Mouse (Mus musculus) kidney, adult 2 months (tissue): Measurements from ENCODE around the gene Gm13278. TPM values are rescaled to one million over a fixed set of nuclear protein-coding genes. Genes with fewer than 3 reads are reported as not detected.
"Not testable (repeated sequence)": the region's sequence is repeated elsewhere in the genome, so short reads cannot be mapped to it uniquely, and the experiment has no call there.

ENCODE experiments used
- DNase-seq: peaks from one replicate; pipeline ENCODE4 v3.0.0; 2021
- H3K27ac ChIP-seq: fragments of 200-500 bp; 2 replicates; pipeline ENCODE4 v1.5.1; 2012; ENCODE audit warnings: low read depth, low read length, control low read depth, inconsistent platforms; ENCODE audit not compliant: insufficient read depth
- H3K27me3 ChIP-seq: fragments of 200-500 bp; replicated peaks from 2 replicates; pipeline ENCODE4 v1.6.1; 2012; ENCODE audit warnings: mild to moderate bottlenecking, moderate library complexity, low read length, inconsistent platforms; ENCODE audit not compliant: control insufficient read depth, insufficient read depth
- H3K36me3 ChIP-seq: fragments of 200-500 bp; 2 replicates; pipeline ENCODE4 v1.6.1; 2012; ENCODE audit warnings: mild to moderate bottlenecking, moderate library complexity, low read length, inconsistent platforms; ENCODE audit not compliant: control insufficient read depth, insufficient read depth
- H3K4me1 ChIP-seq: fragments of 200-500 bp; 2 replicates; pipeline ENCODE4 v1.6.1; 2011; ENCODE audit warnings: low read length; ENCODE audit not compliant: control insufficient read depth, insufficient read depth
- H3K4me3 ChIP-seq: fragments of 200-500 bp; 2 replicates; pipeline ENCODE4 v1.5.1; 2011; ENCODE audit warnings: mild to moderate bottlenecking, low read depth, low read length, control low read depth; ENCODE audit not compliant: insufficient read depth
- CTCF ChIP-seq: fragments of 200-500 bp; conservative IDR thresholded peaks from 2 replicates; pipeline ENCODE4 v1.5.1; 2011; ENCODE audit warnings: low read depth, mild to moderate bottlenecking, control low read depth, low read length, moderate library complexity, mixed read lengths; ENCODE audit not compliant: insufficient read depth, insufficient read length
- POLR2A ChIP-seq: fragments of 200-500 bp; IDR thresholded peaks from one replicate; pipeline ENCODE4 v1.6.1; 2011; ENCODE audit warnings: low read depth, low read length, control low read depth
- WGBS: fragments of 180-500 bp; shearing (Covaris S2); methylation state at CpG from one replicate; pipeline ENCODE4 v1.1.7; 2018; 5-methylcytosine and 5-hydroxymethylcytosine counted together
- polyA plus RNA-seq: library from polyadenylated mRNA; depleted of rRNA; stranded (reverse); fragments of >200 nt; gene quantifications from 2 replicates; pipeline ENCODE4 v1.2.3, GENCODE M21; 2012; rRNA removed

The Gm13278 gene
- polyA plus RNA-seq, 1 experiment = not detected

- WGBS = 76% methylated on average over 1 of the region's 1 CpGs
- no peak for TF ChIP-seq CTCF
- TF ChIP-seq POLR2A = no peak
- no peaks in the 10 kb centered on the region for H3K27me3 ChIP-seq
- no peak within 1 kb of the TSS for H3K4me3 ChIP-seq
- DNase-seq = no peak
- no peaks in the 10 kb centered on the region for H3K36me3 ChIP-seq
- H3K4me1 ChIP-seq = no peaks in the 10 kb centered on the region
- no peak within 1 kb of the TSS for H3K27ac ChIP-seq
Observed at GRCm38 (mm10) chr4:88819659-88820058, 28.3 kb downstream of the Gm13278 start, which contains the start of gene Ifna11. Ifna11 (plus strand) TSS chr4:88819959.

DNA sequence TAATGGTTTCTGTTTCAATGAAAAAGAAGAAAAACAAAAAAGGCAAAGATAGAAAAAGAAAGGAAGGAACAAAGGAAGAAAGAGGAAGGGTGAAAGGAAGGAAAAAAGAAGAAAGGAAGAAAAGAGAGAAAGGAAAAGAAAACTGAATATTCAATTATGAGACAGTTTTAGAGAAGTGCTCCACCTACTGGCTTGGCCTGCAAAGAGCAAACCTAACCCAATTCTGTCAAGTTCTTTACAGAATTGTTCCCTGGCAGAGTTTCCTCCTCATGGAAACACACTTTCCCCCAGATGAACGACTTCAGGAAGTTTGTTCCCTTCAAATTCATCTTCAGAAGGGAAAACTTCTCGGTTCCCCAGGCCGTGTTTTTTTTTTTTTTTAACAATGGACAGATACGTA is 31.6 kb downstream of the Gm13278 start:
- Histone ChIP-seq H3K4me3 (no peak overlapping the region), H3K4me1 (no peaks in the 10 kb centered on the region), H3K36me3 (no peaks in the 10 kb centered on the region), H3K27ac (no peak overlapping the region), H3K27me3 (no peaks in the 10 kb centered on the region)
- DNase-seq = peak; percentile 9
- TF ChIP-seq CTCF (no peak), POLR2A (no peak)
- 26% methylated on average over 4 of the region's 4 CpGs for WGBS

GRCm38 (mm10) chr4:88827116-88827515 is 35.8 kb downstream of the Gm13278 start, which contains the start of gene Ifna6:
Ifna6 (plus strand) TSS chr4:88827416.
- not testable (repeated sequence) for DNase-seq, H3K27me3 ChIP-seq, H3K4me1 ChIP-seq, H3K27ac ChIP-seq, H3K36me3 ChIP-seq, H3K4me3 ChIP-seq

GRCm38 (mm10) chr4:88830523-88830922 is 39.2 kb downstream of the Gm13278 start:
- Histone ChIP-seq H3K27me3 (no peaks in the 10 kb centered on the region), H3K36me3 (no peaks in the 10 kb centered on the region), H3K27ac (no peak overlapping the region), H3K4me1 (no peaks in the 10 kb centered on the region), H3K4me3 (no peak overlapping the region)
- TF ChIP-seq CTCF (0 out of 2 replicates have a peak, but pooled peaks have one; percentile 7), POLR2A (no peak)
- WGBS = 16% methylated on average over 4 of the region's 4 CpGs
- peak; percentile 27 for DNase-seq

DNA sequence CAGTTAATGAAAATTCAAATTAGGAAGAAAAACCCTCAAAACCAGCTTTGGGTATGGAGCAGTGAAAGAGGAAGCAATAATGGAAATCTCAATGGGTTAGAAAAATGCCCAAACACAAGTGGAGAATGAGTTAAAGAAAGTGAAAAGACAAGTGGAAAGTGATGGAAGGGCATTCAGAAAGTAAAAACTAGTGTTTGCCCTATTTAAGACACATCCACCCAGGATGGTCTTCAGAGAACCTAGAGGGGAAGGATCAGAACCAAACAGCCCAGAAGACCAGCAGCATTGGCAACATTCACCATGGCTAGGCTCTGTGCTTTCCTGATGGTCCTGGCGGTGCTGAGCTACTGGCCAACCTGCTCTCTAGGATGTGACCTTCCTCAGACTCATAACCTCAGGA is 43.9 kb downstream of the Gm13278 start, which contains the start of gene Ifna5:
Gene Ifna5, plus strand, starts transcription at position 301 of the 400 bp plus-strand sequence.
- not testable (repeated sequence) for DNase-seq, H3K27ac ChIP-seq, H3K4me1 ChIP-seq, H3K27me3 ChIP-seq, H3K4me3 ChIP-seq, H3K36me3 ChIP-seq
- WGBS = 83% methylated on average over 1 of the region's 1 CpGs

GRCm38 (mm10) chr4:88838828-88839227 is 47.5 kb downstream of the Gm13278 start:
- H3K27ac ChIP-seq = no peak overlapping the region
- WGBS = 32% methylated on average over 3 of the region's 3 CpGs
- H3K4me3 ChIP-seq = no peak overlapping the region
- H3K4me1 ChIP-seq = no peaks in the 10 kb centered on the region
- DNase-seq = peak; percentile 5
- TF ChIP-seq POLR2A (no peak), CTCF (no peak)
- no peaks in the 10 kb centered on the region for H3K27me3 ChIP-seq
- H3K36me3 ChIP-seq = no peaks in the 10 kb centered on the region

- H3K4me1 ChIP-seq = no peaks in the 10 kb centered on the region
- 62% methylated on average over 3 of the region's 3 CpGs for WGBS
- H3K27ac ChIP-seq = no peak overlapping the region
- no peak overlapping the region for H3K4me3 ChIP-seq
- H3K36me3 ChIP-seq = no peaks in the 10 kb centered on the region
- H3K27me3 ChIP-seq = no peaks in the 10 kb centered on the region
- TF ChIP-seq POLR2A = no peak
- TF ChIP-seq CTCF = no peak
- DNase-seq = no peak
Observed at GRCm38 (mm10) chr4:88840058-88840457, 48.7 kb downstream of the Gm13278 start.

- H3K4me1 ChIP-seq = no peaks in the 10 kb centered on the region
- no peak within 1 kb of the TSS for H3K4me3 ChIP-seq
- no peaks in the 10 kb centered on the region for H3K36me3 ChIP-seq
- DNase-seq = no peak
- TF ChIP-seq CTCF = no peak
- no peak for TF ChIP-seq POLR2A
- WGBS = 62% methylated on average over 2 of the region's 2 CpGs
- H3K27ac ChIP-seq = no peak within 1 kb of the TSS
- H3K27me3 ChIP-seq = no peaks in the 10 kb centered on the region
Observed at GRCm38 (mm10) chr4:88841438-88841911, 50.1 kb downstream of the Gm13278 start, which contains the start of gene Ifna4. Ifna4 (plus strand) TSS chr4:88841861.

Other genes with a start within 250 kb of the Gm13278 start
- gene Ifna15, start 233.3 kb upstream of the Gm13278 start, polyA plus RNA-seq = not detected in 2 replicates
- not detected in 2 replicates for gene Ifna14, start 219.8 kb upstream of the Gm13278 start, polyA plus RNA-seq
- gene Ifna9, start 199.2 kb upstream of the Gm13278 start, polyA plus RNA-seq = not detected in 2 replicates
- gene Ifna12, start 188.2 kb upstream of the Gm13278 start, polyA plus RNA-seq = not detected in 2 replicates
- gene C87499, start 157.1 kb upstream of the Gm13278 start, polyA plus RNA-seq = not detected in 2 replicates
- not detected in 2 replicates for gene Ifna13, start 147.1 kb upstream of the Gm13278 start, polyA plus RNA-seq
- not detected in 2 replicates for gene Ifna16, start 114.6 kb upstream of the Gm13278 start, polyA plus RNA-seq
- gene Ifna2, start 107.6 kb upstream of the Gm13278 start, polyA plus RNA-seq = not detected in 2 replicates
- not detected in 2 replicates for gene Ifnab, start 100.2 kb upstream of the Gm13278 start, polyA plus RNA-seq
- 0.26 and 0.34 TPM in 2 replicates for gene Gm26566, start 69.7 kb upstream of the Gm13278 start, polyA plus RNA-seq
- gene Klhl9, start 69.1 kb upstream of the Gm13278 start, polyA plus RNA-seq = 18.1 and 19.2 TPM in 2 replicates
- gene Gm13271, start 36.7 kb upstream of the Gm13278 start, polyA plus RNA-seq = not detected in 2 replicates
- 0.10 TPM in 1 of 2 replicates, not detected in the other for gene Gm13283, start 31.4 kb upstream of the Gm13278 start, polyA plus RNA-seq
- gene Gm13290, start 17.7 kb upstream of the Gm13278 start, polyA plus RNA-seq = not detected in 2 replicates
- gene Gm13289, start 14.6 kb upstream of the Gm13278 start, polyA plus RNA-seq = not detected in 2 replicates
- not detected in 2 replicates for gene Gm13272, start 11.7 kb upstream of the Gm13278 start, polyA plus RNA-seq
- 0.08 TPM in 1 of 2 replicates, not detected in the other for gene Ifnz, start 9.4 kb upstream of the Gm13278 start, polyA plus RNA-seq
- not detected in 2 replicates for gene Gm13276, start 5.8 kb upstream of the Gm13278 start, polyA plus RNA-seq
- gene Gm13277, start 2.9 kb upstream of the Gm13278 start, polyA plus RNA-seq = not detected in 2 replicates
- gene Gm13275, start 2.9 kb downstream of the Gm13278 start, polyA plus RNA-seq = not detected in 2 replicates
- not detected in 2 replicates for gene Gm13279, start 5.8 kb downstream of the Gm13278 start, polyA plus RNA-seq
- not detected in 2 replicates for gene Gm13285, start 8.1 kb downstream of the Gm13278 start, polyA plus RNA-seq
- gene Gm13287, start 11.7 kb downstream of the Gm13278 start, polyA plus RNA-seq = not detected in 2 replicates
- gene Gm13288, start 14.0 kb downstream of the Gm13278 start, polyA plus RNA-seq = not detected in 2 replicates
- not detected in 2 replicates for gene Ifna7, start 24.7 kb downstream of the Gm13278 start, polyA plus RNA-seq
- not detected in 2 replicates for gene Ifna11, start 28.4 kb downstream of the Gm13278 start, polyA plus RNA-seq
- gene Ifna6, start 35.9 kb downstream of the Gm13278 start, polyA plus RNA-seq = not detected in 2 replicates
- not detected in 2 replicates for gene Ifna5, start 44.0 kb downstream of the Gm13278 start, polyA plus RNA-seq
- gene Ifna4, start 50.3 kb downstream of the Gm13278 start, polyA plus RNA-seq = not detected in 2 replicates
- gene Ifna1, start 58.5 kb downstream of the Gm13278 start, polyA plus RNA-seq = not detected in 2 replicates
- not detected in 2 replicates for gene Ifne, start 88.7 kb downstream of the Gm13278 start, polyA plus RNA-seq